16 mouse cellular contexts compared by ENCODE assay signal in the genomic region with DNA sequence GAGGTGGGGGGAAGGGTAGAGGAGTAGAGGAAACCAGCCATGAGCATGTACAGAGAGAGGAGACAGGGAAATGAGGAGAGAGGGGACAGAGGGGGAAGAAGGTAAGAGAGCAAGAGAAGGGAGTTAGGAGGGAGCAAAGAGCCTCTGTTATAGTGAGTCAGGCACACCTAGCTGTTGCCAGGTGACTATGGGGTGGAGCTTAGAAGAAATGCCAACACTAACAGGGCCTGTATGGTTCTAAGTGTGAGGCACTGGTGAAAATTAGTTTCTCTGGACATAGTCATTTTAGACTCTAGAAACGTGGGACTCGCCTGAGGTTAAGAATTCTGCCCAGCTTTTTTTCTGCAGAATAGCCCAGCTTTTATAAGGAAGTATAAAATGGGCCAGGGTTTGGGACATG.
"Had no signal": no experiment of that assay in that cellular context is flagged by ENCODE, and none has a peak within 500 bp of the region (broad histone marks: within the 10 kb centered on the region; RNA-seq: fewer than 3 reads in every experiment).

No protein-coding gene starts in this region.

- H3K27ac ChIP-seq: liver, embryonic 15.5 days; macrophage; midbrain, embryonic 13.5 days; midbrain, embryonic 15.5 days; neural tube, embryonic 12.5 days; stomach, embryonic 15.5 days; stomach, postnatal 0 days had no signal

- H3K4me2 ChIP-seq: liver, embryonic 15.5 days; lung, embryonic 14.5 days; midbrain, embryonic 11.5 days; midbrain, embryonic 13.5 days; midbrain, embryonic 15.5 days; neural tube, embryonic 12.5 days; stomach, embryonic 15.5 days had no signal

- H3K9ac ChIP-seq: liver, embryonic 15.5 days; liver, postnatal 0 days; lung, embryonic 14.5 days; midbrain, embryonic 13.5 days; midbrain, embryonic 15.5 days; neural tube, embryonic 12.5 days; stomach, embryonic 15.5 days had no signal

- DNase-seq: liver, postnatal 0 days; lung, embryonic 14.5 days; lung, postnatal 10 days; right cerebral cortex, postnatal 14 days; thymus, adult 2 months; thymus, postnatal 25 days; thymus, postnatal 4 days had no signal

- H3K36me3 ChIP-seq: liver, embryonic 15.5 days; midbrain, embryonic 13.5 days; midbrain, embryonic 15.5 days; neural tube, embryonic 12.5 days; stomach, embryonic 15.5 days had no signal

- H3K27me3 ChIP-seq: liver, embryonic 15.5 days; megakaryocyte, embryonic 14.5 days; midbrain, embryonic 13.5 days; midbrain, embryonic 15.5 days; neural tube, embryonic 12.5 days; stomach, embryonic 15.5 days had no signal

- H3K9me3 ChIP-seq: liver, embryonic 15.5 days; midbrain, embryonic 15.5 days; stomach, embryonic 15.5 days had no signal

- ATAC-seq: liver, postnatal 0 days; midbrain, embryonic 13.5 days; midbrain, embryonic 15.5 days had no signal

- H3K4me3 ChIP-seq: liver, embryonic 15.5 days; megakaryocyte, embryonic 14.5 days; midbrain, embryonic 13.5 days; midbrain, embryonic 15.5 days; neural tube, embryonic 12.5 days; stomach, embryonic 15.5 days had no signal

- H3K4me1 ChIP-seq: liver, embryonic 15.5 days; megakaryocyte, embryonic 14.5 days; midbrain, embryonic 13.5 days; midbrain, embryonic 15.5 days; neural tube, embryonic 12.5 days; stomach, embryonic 15.5 days had no signal
